In genomic region chr5:99202074-99202837, GRCm38 (mm10) we compare ENCODE assay signal across 8 mouse cellular contexts.
DNase-seq lines count a peak whose midpoint lies in the region; ATAC-seq and TF ChIP-seq lines count a peak whose summit lies in the region.

No protein-coding gene starts in this region.

- H3K27ac ChIP-seq in cortical plate, adult 2 months (ENCODE audit: insufficient read depth, low read length) = no peak overlapping the region
- H3K27ac ChIP-seq in heart, embryonic 10.5 days = no peak overlapping the region
- no peak overlapping the region for H3K27ac ChIP-seq in limb, embryonic 14.5 days (replicated peaks; ENCODE audit: low read depth, low read length)
- no peak overlapping the region for H3K27ac ChIP-seq in midbrain, embryonic 15.5 days
- no peak overlapping the region for H3K27ac ChIP-seq in stomach, embryonic 16.5 days (ENCODE audit: low read length)

- 58% methylated on average over 15 of the region's 15 CpGs for WGBS in heart, embryonic 10.5 days
- WGBS in limb, embryonic 14.5 days = 60% methylated on average over 15 of the region's 15 CpGs
- 57% methylated on average over 15 of the region's 15 CpGs for WGBS in midbrain, embryonic 15.5 days
- WGBS in stomach, embryonic 16.5 days = 53% methylated on average over 15 of the region's 15 CpGs

- H3K36me3 ChIP-seq in heart, embryonic 10.5 days = no peaks in the 10 kb centered on the region
- no peaks in the 10 kb centered on the region for H3K36me3 ChIP-seq in limb, embryonic 14.5 days (ENCODE audit: control insufficient read depth, insufficient read depth, low read length)
- H3K36me3 ChIP-seq in midbrain, embryonic 15.5 days (replicated peaks) = no peaks in the 10 kb centered on the region
- H3K36me3 ChIP-seq in stomach, embryonic 16.5 days (ENCODE audit: control insufficient read depth, insufficient read depth, low read length) = no peaks in the 10 kb centered on the region

- no peaks in the 10 kb centered on the region; the same call in 1 of the 2 replicates for H3K9me3 ChIP-seq in heart, embryonic 10.5 days
- no peaks in the 10 kb centered on the region; the same call in 1 of the 2 replicates for H3K9me3 ChIP-seq in limb, embryonic 14.5 days (ENCODE audit: control insufficient read depth, low read length)
- no peaks in the 10 kb centered on the region for H3K9me3 ChIP-seq in midbrain, embryonic 15.5 days
- H3K9me3 ChIP-seq in stomach, embryonic 16.5 days (replicated peaks; ENCODE audit: control insufficient read depth, low read length) = no peaks in the 10 kb centered on the region; the same call in 1 of the 2 replicates

- H3K4me3 ChIP-seq in cortical plate, adult 2 months (ENCODE audit: insufficient read depth, low read length) = no peak overlapping the region
- peak overlapping the region; percentile 31; the same call in 1 of the 2 replicates for H3K4me3 ChIP-seq in heart, embryonic 10.5 days
- no peak overlapping the region for H3K4me3 ChIP-seq in limb, embryonic 14.5 days (replicated peaks; ENCODE audit: low read length)
- no peak overlapping the region for H3K4me3 ChIP-seq in midbrain, embryonic 15.5 days
- no peak overlapping the region for H3K4me3 ChIP-seq in stomach, embryonic 16.5 days (replicated peaks; ENCODE audit: low read length)

- H3K4me2 ChIP-seq in limb, embryonic 14.5 days (replicated peaks; ENCODE audit: low read depth, low read length, severe bottlenecking) = 0 out of 2 replicates have a peak overlapping the region, but pooled peaks have one; percentile 19
- peak overlapping the region; percentile 35 for H3K4me2 ChIP-seq in midbrain, embryonic 15.5 days
- H3K4me2 ChIP-seq in stomach, embryonic 16.5 days (ENCODE audit: low read depth, low read length) = peak overlapping the region; percentile 49; the same call in 1 of the 2 replicates

- no peaks in the 10 kb centered on the region for H3K27me3 ChIP-seq in heart, embryonic 10.5 days (ENCODE audit: insufficient read depth, poor library complexity, severe bottlenecking)
- H3K27me3 ChIP-seq in limb, embryonic 14.5 days (ENCODE audit: control insufficient read depth, insufficient read depth, low read length) = no peaks in the 10 kb centered on the region
- H3K27me3 ChIP-seq in midbrain, embryonic 15.5 days (replicated peaks) = peaks cover 5% of the 10 kb centered on the region; the same call in 1 of the 2 replicates
- no peaks in the 10 kb centered on the region for H3K27me3 ChIP-seq in stomach, embryonic 16.5 days (ENCODE audit: control insufficient read depth, insufficient read depth, low read length)

- H3K9ac ChIP-seq in limb, embryonic 14.5 days (ENCODE audit: low read depth, low read length, severe bottlenecking) = no peak overlapping the region
- H3K9ac ChIP-seq in midbrain, embryonic 15.5 days = no peak overlapping the region
- no peak overlapping the region for H3K9ac ChIP-seq in stomach, embryonic 16.5 days (ENCODE audit: low read length)

- TF ChIP-seq CTCF in cortical plate, adult 2 months (IDR thresholded peaks at IDR 0.05; ENCODE audit: extremely low read depth, insufficient read depth, low read length) = peak; percentile 59

- peak; percentile 55 for DNase-seq in urinary bladder, postnatal 14 days (ENCODE audit: low spot score)
- DNase-seq in urinary bladder, postnatal 10 days (ENCODE audit: low spot score) = no peak
- no peak for DNase-seq in heart, embryonic 10.5 days (ENCODE audit: low spot score)
- DNase-seq in kidney, adult 9 months = peak; percentile 74
- DNase-seq in limb, embryonic 14.5 days (ENCODE audit: low spot score) = peak; percentile 59

- H3K4me1 ChIP-seq in cortical plate, adult 2 months (ENCODE audit: control insufficient read depth, insufficient read depth, low read length) = no peaks in the 10 kb centered on the region
- H3K4me1 ChIP-seq in heart, embryonic 10.5 days = no peaks in the 10 kb centered on the region
- H3K4me1 ChIP-seq in limb, embryonic 14.5 days (ENCODE audit: control insufficient read depth, insufficient read depth, low read length) = no peaks in the 10 kb centered on the region
- H3K4me1 ChIP-seq in midbrain, embryonic 15.5 days = no peaks in the 10 kb centered on the region
- peaks cover 6% of the 10 kb centered on the region for H3K4me1 ChIP-seq in stomach, embryonic 16.5 days (ENCODE audit: control insufficient read depth, insufficient read depth, low read length)

- no peak for TF ChIP-seq POLR2A in cortical plate, adult 2 months (IDR thresholded peaks at IDR 0.05; ENCODE audit: extremely low read depth, insufficient read depth, low read length)
- TF ChIP-seq POLR2A in limb, embryonic 14.5 days (IDR thresholded peaks at IDR 0.05; ENCODE audit: borderline replicate concordance, extremely low read depth, insufficient read depth, insufficient read length) = no peak

- no peak; the same call in 1 of the 2 replicates for ATAC-seq in limb, embryonic 14.5 days (ENCODE audit: low FRiP score, low read depth)
- peak; percentile 79 for ATAC-seq in midbrain, embryonic 15.5 days (replicated peaks)
- no peak for ATAC-seq in stomach, embryonic 16.5 days (ENCODE audit: insufficient read depth, low FRiP score)

Comparison
In these comparisons a context has a peak if more than half of its experiments do, and no peak if none do; other contexts are left out.
1. DNase-seq: peak in urinary bladder, postnatal 14 days (single experiment), kidney, adult 9 months (single experiment) and limb, embryonic 14.5 days (single experiment); none in urinary bladder, postnatal 10 days (single experiment) and heart, embryonic 10.5 days (single experiment).
2. Peak in every context shown above with its lines, with median percentiles within 50 percentile points of each other: H3K4me2 ChIP-seq.